Mouse (Mus musculus): ENCODE measurements at regions not wholly inside any gene's neighbourhood (a gene's known extent, or its start where the extent isn't known, plus 50 kb on each side); places are given as distances from the start of the nearest gene placed in this dataset.

- TF ChIP-seq EP300 (optimal IDR thresholded peaks at IDR 0.05) (no peak), CTCF (IDR thresholded peaks at IDR 0.05; ENCODE audit: low read depth) (no peak)
Observed at GRCm38 (mm10) chr2:9620303-9621244, 260.5 kb upstream of the 4930412O13Rik start.

All from stomach, postnatal 0 days (tissue).